Mouse (Mus musculus) neural tube, embryonic 12.5 days (tissue): ENCODE measurements around the gene Selp. TPM values are rescaled to one million over a fixed set of nuclear protein-coding genes. Genes with fewer than 3 reads are reported as not detected.

Experiments used
- ATAC-seq: fragments of 200-750 bp; cut with Nextera tagmentation; 2 replicates; pipeline ENCODE4 v1.8.0; 2017; ENCODE audit warnings: low read depth, mild to moderate bottlenecking, moderate TSS enrichment, moderate library complexity; ENCODE audit not compliant: low FRiP score
- H3K27ac ChIP-seq: fragments of 300-500 bp; sonication (generic); 2 replicates; pipeline ENCODE4 v1.5.1; 2016
- H3K27me3 ChIP-seq: fragments of 300-500 bp; sonication (generic); replicated peaks from 2 replicates; pipeline ENCODE4 v1.6.1; 2016; ENCODE audit warnings: mild to moderate bottlenecking
- H3K36me3 ChIP-seq: fragments of 300-500 bp; sonication (generic); 2 replicates; pipeline ENCODE4 v1.6.1; 2016; ENCODE audit warnings: mild to moderate bottlenecking
- H3K4me1 ChIP-seq: fragments of 300-500 bp; sonication (generic); 2 replicates; pipeline ENCODE4 v1.6.1; 2016
- H3K4me2 ChIP-seq: fragments of 300-500 bp; sonication (generic); replicated peaks from 2 replicates; pipeline ENCODE4 v1.6.1; 2016; ENCODE audit warnings: mild to moderate bottlenecking
- H3K4me3 ChIP-seq: fragments of 300-500 bp; sonication (generic); 2 replicates; pipeline ENCODE4 v1.5.1; 2016
- H3K9ac ChIP-seq: fragments of 300-500 bp; sonication (generic); 2 replicates; pipeline ENCODE4 v1.6.1; 2016; ENCODE audit warnings: mild to moderate bottlenecking
- H3K9me3 ChIP-seq: fragments of 300-500 bp; sonication (generic); 2 replicates; pipeline ENCODE4 v1.6.1; 2016; ENCODE audit warnings: mild to moderate bottlenecking
- WGBS: fragments of 180-500 bp; shearing (Covaris S2); methylation state at CpG from one replicate; pipeline ENCODE4 v1.1.7; 2016; 5-methylcytosine and 5-hydroxymethylcytosine counted together
- polyA plus RNA-seq: library from polyadenylated mRNA; unstranded; fragments of >200 nt; fragmentation: Nextera tagmentation; extraction: Ambion mirVana; gene quantifications from 2 replicates; pipeline ENCODE4 v1.2.1, GENCODE M21; 2016

Selp gene
- polyA plus RNA-seq: not detected in 2 replicates

GRCm38 (mm10) chr1:164114947-164115493, at the start of gene Selp:
Selp (plus strand) TSS chr1:164115264.
- Histone ChIP-seq H3K9ac (no peak within 1 kb of the TSS), H3K9me3 (no peaks in the 10 kb centered on the region), H3K4me2 (no peak within 1 kb of the TSS), H3K4me3 (no peak within 1 kb of the TSS), H3K27ac (no peak within 1 kb of the TSS), H3K27me3 (no peaks in the 10 kb centered on the region), H3K4me1 (no peaks in the 10 kb centered on the region), H3K36me3 (no peaks in the 10 kb centered on the region)
- no peak for ATAC-seq
- 77% methylated on average over 8 of the region's 8 CpGs for WGBS

GRCm38 (mm10) chr1:164069261-164069660, 45.8 kb upstream of the Selp start:
- no peaks in the 10 kb centered on the region for H3K9me3 ChIP-seq
- H3K27ac ChIP-seq: no peak overlapping the region
- no peaks in the 10 kb centered on the region for H3K4me1 ChIP-seq
- H3K4me3 ChIP-seq: no peak overlapping the region
- ATAC-seq: no peak
- H3K4me2 ChIP-seq: no peak overlapping the region
- H3K27me3 ChIP-seq: no peaks in the 10 kb centered on the region
- H3K9ac ChIP-seq: no peak overlapping the region
- H3K36me3 ChIP-seq: no peaks in the 10 kb centered on the region

GRCm38 (mm10) chr1:164070461-164070860, 44.6 kb upstream of the Selp start:
- no peaks in the 10 kb centered on the region for H3K36me3 ChIP-seq
- H3K27me3 ChIP-seq: no peaks in the 10 kb centered on the region
- no peak overlapping the region for H3K4me2 ChIP-seq
- H3K4me1 ChIP-seq: no peaks in the 10 kb centered on the region
- H3K27ac ChIP-seq: no peak overlapping the region
- no peak overlapping the region for H3K9ac ChIP-seq
- no peak overlapping the region for H3K4me3 ChIP-seq
- ATAC-seq: no peak
- WGBS: 92% methylated on average over 4 of the region's 4 CpGs
- no peaks in the 10 kb centered on the region for H3K9me3 ChIP-seq

GRCm38 (mm10) chr1:164071111-164071510, 44.0 kb upstream of the Selp start:
- H3K4me1 ChIP-seq: no peaks in the 10 kb centered on the region
- H3K36me3 ChIP-seq: no peaks in the 10 kb centered on the region
- H3K9me3 ChIP-seq: no peaks in the 10 kb centered on the region
- H3K27me3 ChIP-seq: no peaks in the 10 kb centered on the region
- H3K4me3 ChIP-seq: no peak overlapping the region
- no peak overlapping the region for H3K4me2 ChIP-seq
- no peak overlapping the region for H3K9ac ChIP-seq
- no peak for ATAC-seq
- no peak overlapping the region for H3K27ac ChIP-seq
- WGBS: 85% methylated on average over 7 of the region's 7 CpGs

GRCm38 (mm10) chr1:164072001-164072400, 43.1 kb upstream of the Selp start:
- Histone ChIP-seq H3K4me3 (no peak overlapping the region), H3K4me2 (no peak overlapping the region), H3K27me3 (no peaks in the 10 kb centered on the region), H3K9ac (no peak overlapping the region), H3K36me3 (no peaks in the 10 kb centered on the region), H3K9me3 (no peaks in the 10 kb centered on the region), H3K27ac (no peak overlapping the region), H3K4me1 (no peaks in the 10 kb centered on the region)
- WGBS: 93% methylated on average over 4 of the region's 4 CpGs
- no peak for ATAC-seq

- 89% methylated on average over 9 of the region's 9 CpGs for WGBS
- ATAC-seq: no peak
Observed at GRCm38 (mm10) chr1:164073091-164073490, 42.0 kb upstream of the Selp start.

GRCm38 (mm10) chr1:164073803-164074202, 41.3 kb upstream of the Selp start:
- ATAC-seq: no peak
- WGBS: 89% methylated on average over 7 of the region's 7 CpGs

More at GRCm38 (mm10) chr1:164073091-164073490, 42.0 kb upstream of the Selp start:
- no peak overlapping the region for H3K4me2 ChIP-seq
- no peaks in the 10 kb centered on the region for H3K36me3 ChIP-seq
- no peaks in the 10 kb centered on the region for H3K4me1 ChIP-seq
- H3K27ac ChIP-seq: no peak overlapping the region
- no peak overlapping the region for H3K9ac ChIP-seq
- no peaks in the 10 kb centered on the region for H3K27me3 ChIP-seq
- H3K9me3 ChIP-seq: no peaks in the 10 kb centered on the region
- H3K4me3 ChIP-seq: no peak overlapping the region

GRCm38 (mm10) chr1:164074606-164075140, 40.4 kb upstream of the Selp start:
- no peak for ATAC-seq
- 95% methylated on average over 2 of the region's 2 CpGs for WGBS
- H3K9me3 ChIP-seq: no peaks in the 10 kb centered on the region

More at GRCm38 (mm10) chr1:164073803-164074202, 41.3 kb upstream of the Selp start:
- no peak overlapping the region for H3K4me3 ChIP-seq
- H3K36me3 ChIP-seq: no peaks in the 10 kb centered on the region
- no peak overlapping the region for H3K9ac ChIP-seq
- H3K27me3 ChIP-seq: no peaks in the 10 kb centered on the region
- no peaks in the 10 kb centered on the region for H3K9me3 ChIP-seq
- no peak overlapping the region for H3K27ac ChIP-seq
- H3K4me2 ChIP-seq: no peak overlapping the region
- no peaks in the 10 kb centered on the region for H3K4me1 ChIP-seq

GRCm38 (mm10) chr1:164075416-164075815, 39.6 kb upstream of the Selp start:
- no peaks in the 10 kb centered on the region for H3K36me3 ChIP-seq
- WGBS: 96% methylated on average over 1 of the region's 1 CpGs
- H3K9ac ChIP-seq: no peak overlapping the region
- ATAC-seq: no peak
- H3K9me3 ChIP-seq: no peaks in the 10 kb centered on the region
- H3K4me3 ChIP-seq: no peak overlapping the region
- H3K4me2 ChIP-seq: no peak overlapping the region
- H3K27ac ChIP-seq: no peak overlapping the region
- no peaks in the 10 kb centered on the region for H3K4me1 ChIP-seq
- H3K27me3 ChIP-seq: no peaks in the 10 kb centered on the region

More at GRCm38 (mm10) chr1:164074606-164075140, 40.4 kb upstream of the Selp start:
- H3K4me2 ChIP-seq: no peak overlapping the region
- no peaks in the 10 kb centered on the region for H3K4me1 ChIP-seq
- no peak overlapping the region for H3K9ac ChIP-seq
- no peaks in the 10 kb centered on the region for H3K36me3 ChIP-seq
- no peak overlapping the region for H3K4me3 ChIP-seq
- no peak overlapping the region for H3K27ac ChIP-seq
- no peaks in the 10 kb centered on the region for H3K27me3 ChIP-seq

GRCm38 (mm10) chr1:164076441-164076840, 38.6 kb upstream of the Selp start:
- no peak overlapping the region for H3K4me2 ChIP-seq
- no peaks in the 10 kb centered on the region for H3K27me3 ChIP-seq
- no peaks in the 10 kb centered on the region for H3K36me3 ChIP-seq
- H3K27ac ChIP-seq: no peak overlapping the region
- H3K9me3 ChIP-seq: no peaks in the 10 kb centered on the region
- H3K9ac ChIP-seq: no peak overlapping the region
- H3K4me3 ChIP-seq: no peak overlapping the region
- H3K4me1 ChIP-seq: no peaks in the 10 kb centered on the region
- ATAC-seq: no peak
- WGBS: 52% methylated on average over 1 of the region's 1 CpGs

- no peaks in the 10 kb centered on the region for H3K36me3 ChIP-seq
- no peaks in the 10 kb centered on the region for H3K27me3 ChIP-seq
- H3K4me2 ChIP-seq: no peak overlapping the region
- H3K27ac ChIP-seq: no peak overlapping the region
- 92% methylated on average over 3 of the region's 3 CpGs for WGBS
- ATAC-seq: no peak
- H3K4me3 ChIP-seq: no peak overlapping the region
- H3K9ac ChIP-seq: no peak overlapping the region
- no peaks in the 10 kb centered on the region for H3K4me1 ChIP-seq
- H3K9me3 ChIP-seq: no peaks in the 10 kb centered on the region
Observed at GRCm38 (mm10) chr1:164077031-164077430, 38.0 kb upstream of the Selp start.

GRCm38 (mm10) chr1:164078323-164078741, 36.7 kb upstream of the Selp start:
- ATAC-seq: no peak
- Histone ChIP-seq H3K4me3 (no peak overlapping the region), H3K4me2 (no peak overlapping the region), H3K9ac (no peak overlapping the region), H3K36me3 (no peaks in the 10 kb centered on the region), H3K9me3 (no peaks in the 10 kb centered on the region), H3K27ac (no peak overlapping the region), H3K27me3 (no peaks in the 10 kb centered on the region), H3K4me1 (no peaks in the 10 kb centered on the region)
- 87% methylated on average over 4 of the region's 4 CpGs for WGBS

GRCm38 (mm10) chr1:164079091-164079490, 36.0 kb upstream of the Selp start:
- Histone ChIP-seq H3K9ac (no peak overlapping the region), H3K9me3 (no peaks in the 10 kb centered on the region)

More at GRCm38 (mm10) chr1:164079091-164079490, 36.0 kb upstream of the Selp start:
- Histone ChIP-seq H3K27me3 (no peaks in the 10 kb centered on the region), H3K27ac (no peak overlapping the region), H3K4me1 (no peaks in the 10 kb centered on the region), H3K4me2 (no peak overlapping the region), H3K4me3 (no peak overlapping the region), H3K36me3 (no peaks in the 10 kb centered on the region)
- WGBS: 88% methylated on average over 11 of the region's 11 CpGs
- ATAC-seq: no peak
